Mouse (Mus musculus) cerebellum, adult 2 months (tissue): ENCODE measurements around the gene Acaca.

Experiments
- CTCF ChIP-seq: fragments of 200-500 bp; IDR thresholded peaks from 2 replicates; pipeline ENCODE4 v1.5.1; 2011; ENCODE audit warnings: low read depth, mild to moderate bottlenecking, control low read depth, low read length, moderate library complexity, borderline replicate concordance; ENCODE audit not compliant: insufficient read depth
- POLR2A ChIP-seq: fragments of 200-500 bp; IDR thresholded peaks from 2 replicates; pipeline ENCODE4 v1.6.1; 2011; ENCODE audit warnings: low read length, control low read depth, borderline replicate concordance; ENCODE audit not compliant: insufficient read depth

GRCm38 (mm10) chr11:84357304-84357703 is 227.8 kb downstream of the Acaca start:
- TF ChIP-seq POLR2A, result no peak
- no peak for TF ChIP-seq CTCF
